Mouse (Mus musculus): Measurements from ENCODE around the gene Itpripl2.

GRCm38 (mm10) chr7:118519661-118520060 lies 27.9 kb upstream of the Itpripl2 start:
- TF ChIP-seq E2F4 (IDR thresholded peaks at IDR 0.05; ENCODE audit: insufficient replicate concordance, low read depth, low read length) = no peak
- TF ChIP-seq MAX (IDR thresholded peaks at IDR 0.05; ENCODE audit: low read length) = no peak
- TF ChIP-seq EP300 (IDR thresholded peaks at IDR 0.05; ENCODE audit: low read length) = no peak
- no peak for TF ChIP-seq CTCF (conservative IDR thresholded peaks at IDR 0.05 in 1 of 2, IDR thresholded peaks at IDR 0.05 in 1 of 2; ENCODE audit: low read depth in 2 of 2, low read length in 2 of 2)
- TF ChIP-seq POLR2A (IDR thresholded peaks at IDR 0.05; ENCODE audit: low read depth, low read length) = no peak
- no peak for TF ChIP-seq SMC3 (IDR thresholded peaks at IDR 0.05; ENCODE audit: low read depth, low read length)
- no peak for TF ChIP-seq SIN3A (IDR thresholded peaks at IDR 0.05; ENCODE audit: low read length)
- no peak for TF ChIP-seq CHD2 (IDR thresholded peaks at IDR 0.05; ENCODE audit: low read length)
- no peak for TF ChIP-seq USF1 (IDR thresholded peaks at IDR 0.05; ENCODE audit: low read depth, low read length)
- TF ChIP-seq MEF2A (IDR thresholded peaks at IDR 0.05; ENCODE audit: borderline replicate concordance, low read depth, low read length) = no peak
